Mouse (Mus musculus) cerebellum, adult 2 months (tissue): Measurements from ENCODE around the gene Fam163b.

Source experiments
- CTCF ChIP-seq: fragments of 200-500 bp; IDR thresholded peaks from 2 replicates; pipeline ENCODE4 v1.5.1; 2011; ENCODE audit warnings: low read depth, mild to moderate bottlenecking, control low read depth, low read length, moderate library complexity, borderline replicate concordance; ENCODE audit not compliant: insufficient read depth
- POLR2A ChIP-seq: fragments of 200-500 bp; IDR thresholded peaks from 2 replicates; pipeline ENCODE4 v1.6.1; 2011; ENCODE audit warnings: low read length, control low read depth, borderline replicate concordance; ENCODE audit not compliant: insufficient read depth

DNA sequence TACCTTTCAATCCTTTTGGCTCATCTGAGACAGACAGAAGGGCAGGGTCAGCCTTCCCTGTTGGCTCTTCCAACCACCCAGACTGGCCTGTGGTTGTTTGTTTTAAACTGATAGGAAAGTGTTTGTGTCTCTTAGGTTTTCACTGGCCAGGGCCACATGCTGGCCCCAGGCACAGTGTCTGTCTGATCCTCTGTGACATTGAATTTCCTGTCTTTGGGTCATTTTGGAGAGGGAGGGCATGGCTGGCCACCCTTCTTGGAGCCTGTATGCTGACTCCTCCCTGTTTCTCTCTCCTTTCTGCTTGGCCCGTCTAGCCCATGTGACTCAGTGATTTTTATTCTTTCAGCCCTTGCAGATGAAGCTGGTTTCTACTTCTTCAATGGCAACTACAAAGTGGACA is 53.1 kb downstream of the Fam163b start:
- no peak for TF ChIP-seq POLR2A
- no peak for TF ChIP-seq CTCF
